Mouse (Mus musculus): ENCODE data around the gene Cald1. TPM values are rescaled to one million over a fixed set of nuclear protein-coding genes. Genes with fewer than 3 reads are reported as not detected.

Cald1 gene
- polyA plus RNA-seq, 2 experiments, result 24.9 to 45.1 TPM

- DNase-seq (ENCODE audit: low read depth in 3 of 3, low spot score in 3 of 3) (no peak), ATAC-seq (ENCODE audit: insufficient read depth) (no peak)
- Histone ChIP-seq H3K36me3 (replicated peaks; ENCODE audit: control insufficient read depth, insufficient read depth, low read depth) (no peaks in the 10 kb centered on the region), H3K4me1 (replicated peaks; ENCODE audit: control insufficient read depth in 2 of 2, insufficient read depth in 2 of 2, low read length in 1 of 2) (no peaks in the 10 kb centered on the region; a peak in 1 of 4 replicates), H3K4me2 (ENCODE audit: low read depth) (no peak overlapping the region), H3K9me3 (ENCODE audit: control insufficient read depth, low read length) (no peaks in the 10 kb centered on the region), H3K27me3 (ENCODE audit: control insufficient read depth, insufficient read depth, low read length) (no peaks in the 10 kb centered on the region), H3K9ac (replicated peaks) (no peak overlapping the region), H3K27ac (no peak overlapping the region), H3K4me3 (ENCODE audit: insufficient read depth in 1 of 2, low read depth in 2 of 2, low read length in 2 of 2) (no peak overlapping the region)
- no peak for TF ChIP-seq CTCF (IDR thresholded peaks at IDR 0.05; ENCODE audit: low read depth)
- no peak for TF ChIP-seq EP300 (IDR thresholded peaks at IDR 0.05; ENCODE audit: low read depth)
- WGBS (ENCODE audit: insufficient replicate concordance), result 34% methylated on average over 8 of the region's 8 CpGs
These were observed 62.4 kb downstream of the Cald1 start for GRCm38 (mm10) chr6:34660724-34661123.

GRCm38 (mm10) chr6:34662626-34663025 is 64.3 kb downstream of the Cald1 start:
- 52% methylated on average over 6 of the region's 6 CpGs for WGBS (ENCODE audit: insufficient replicate concordance)

GRCm38 (mm10) chr6:34664291-34664690 is 66.0 kb downstream of the Cald1 start:
- no peak overlapping the region for H3K9ac ChIP-seq (replicated peaks)
- H3K4me3 ChIP-seq (ENCODE audit: insufficient read depth in 1 of 2, low read depth in 2 of 2, low read length in 2 of 2), result no peak overlapping the region
- H3K4me2 ChIP-seq (ENCODE audit: low read depth), result no peak overlapping the region
- H3K9me3 ChIP-seq (ENCODE audit: control insufficient read depth, low read length), result no peaks in the 10 kb centered on the region
- H3K27me3 ChIP-seq (ENCODE audit: control insufficient read depth, insufficient read depth, low read length), result no peaks in the 10 kb centered on the region
- TF ChIP-seq CTCF (IDR thresholded peaks at IDR 0.05; ENCODE audit: low read depth), result no peak
- ATAC-seq (ENCODE audit: insufficient read depth) (no peak), DNase-seq (ENCODE audit: low read depth in 3 of 3, low spot score in 3 of 3) (no peak)
- H3K36me3 ChIP-seq (replicated peaks; ENCODE audit: control insufficient read depth, insufficient read depth, low read depth), result no peaks in the 10 kb centered on the region
- no peaks in the 10 kb centered on the region; a peak in 1 of 4 replicates for H3K4me1 ChIP-seq (replicated peaks; ENCODE audit: control insufficient read depth in 2 of 2, insufficient read depth in 2 of 2, low read length in 1 of 2)
- no peak overlapping the region for H3K27ac ChIP-seq
- WGBS (ENCODE audit: insufficient replicate concordance), result 50% methylated on average over 4 of the region's 4 CpGs

More at GRCm38 (mm10) chr6:34662626-34663025, 64.3 kb downstream of the Cald1 start:
- Histone ChIP-seq H3K4me2 (ENCODE audit: low read depth) (no peak overlapping the region), H3K36me3 (replicated peaks; ENCODE audit: control insufficient read depth, insufficient read depth, low read depth) (no peaks in the 10 kb centered on the region), H3K9me3 (ENCODE audit: control insufficient read depth, low read length) (no peaks in the 10 kb centered on the region), H3K4me1 (replicated peaks; ENCODE audit: control insufficient read depth in 2 of 2, insufficient read depth in 2 of 2, low read length in 1 of 2) (no peaks in the 10 kb centered on the region; a peak in 1 of 4 replicates), H3K9ac (replicated peaks) (no peak overlapping the region), H3K27me3 (ENCODE audit: control insufficient read depth, insufficient read depth, low read length) (no peaks in the 10 kb centered on the region), H3K27ac (no peak overlapping the region), H3K4me3 (ENCODE audit: insufficient read depth in 1 of 2, low read depth in 2 of 2, low read length in 2 of 2) (no peak overlapping the region)
- DNase-seq (ENCODE audit: low read depth in 3 of 3, low spot score in 3 of 3), result no peak
- ATAC-seq (ENCODE audit: insufficient read depth), result no peak
- TF ChIP-seq CTCF (IDR thresholded peaks at IDR 0.05; ENCODE audit: low read depth) (no peak), EP300 (IDR thresholded peaks at IDR 0.05; ENCODE audit: low read depth) (no peak)

- H3K4me3 ChIP-seq (ENCODE audit: insufficient read depth in 1 of 2, low read depth in 2 of 2, low read length in 2 of 2), result no peak overlapping the region
- H3K9me3 ChIP-seq (ENCODE audit: control insufficient read depth, low read length), result no peaks in the 10 kb centered on the region
- TF ChIP-seq CTCF (IDR thresholded peaks at IDR 0.05; ENCODE audit: low read depth) (no peak), EP300 (IDR thresholded peaks at IDR 0.05; ENCODE audit: low read depth) (no peak)
- no peak for ATAC-seq (ENCODE audit: insufficient read depth)
- no peak for DNase-seq (ENCODE audit: low read depth in 3 of 3, low spot score in 3 of 3)
- WGBS (ENCODE audit: insufficient replicate concordance), result 53% methylated on average over 5 of the region's 5 CpGs
- H3K4me1 ChIP-seq (replicated peaks; ENCODE audit: control insufficient read depth in 2 of 2, insufficient read depth in 2 of 2, low read length in 1 of 2), result no peaks in the 10 kb centered on the region; a peak in 1 of 4 replicates
- no peaks in the 10 kb centered on the region for H3K36me3 ChIP-seq (replicated peaks; ENCODE audit: control insufficient read depth, insufficient read depth, low read depth)
- H3K27ac ChIP-seq, result no peak overlapping the region
- no peaks in the 10 kb centered on the region for H3K27me3 ChIP-seq (ENCODE audit: control insufficient read depth, insufficient read depth, low read length)
- no peak overlapping the region for H3K4me2 ChIP-seq (ENCODE audit: low read depth)
- H3K9ac ChIP-seq (replicated peaks), result no peak overlapping the region
These were observed 66.4 kb downstream of the Cald1 start for GRCm38 (mm10) chr6:34664749-34665148.

- ATAC-seq (ENCODE audit: insufficient read depth) (no peak), DNase-seq (ENCODE audit: low read depth in 3 of 3, low spot score in 3 of 3) (no peak)
- WGBS (ENCODE audit: insufficient replicate concordance), result 73% methylated on average over 5 of the region's 5 CpGs
- Histone ChIP-seq H3K4me1 (replicated peaks; ENCODE audit: control insufficient read depth in 2 of 2, insufficient read depth in 2 of 2, low read length in 1 of 2) (no peaks in the 10 kb centered on the region), H3K9ac (replicated peaks) (no peak overlapping the region), H3K36me3 (replicated peaks; ENCODE audit: control insufficient read depth, insufficient read depth, low read depth) (no peaks in the 10 kb centered on the region), H3K27me3 (ENCODE audit: control insufficient read depth, insufficient read depth, low read length) (no peaks in the 10 kb centered on the region), H3K4me2 (ENCODE audit: low read depth) (no peak overlapping the region), H3K4me3 (ENCODE audit: insufficient read depth in 1 of 2, low read depth in 2 of 2, low read length in 2 of 2) (no peak overlapping the region), H3K9me3 (ENCODE audit: control insufficient read depth, low read length) (no peaks in the 10 kb centered on the region), H3K27ac (no peak overlapping the region)
- TF ChIP-seq CTCF (IDR thresholded peaks at IDR 0.05; ENCODE audit: low read depth) (no peak), EP300 (IDR thresholded peaks at IDR 0.05; ENCODE audit: low read depth) (no peak)
These were observed 70.5 kb downstream of the Cald1 start for GRCm38 (mm10) chr6:34668739-34669254.
